Mouse (Mus musculus): ENCODE results near the gene Gm9508. TPM values are rescaled to one million over a fixed set of nuclear protein-coding genes. Genes with fewer than 3 reads are reported as not detected.
"Not testable (repeated sequence)": the region's sequence is repeated elsewhere in the genome, so short reads cannot be mapped to it uniquely, and the experiment has no call there.

The Gm9508 gene
- polyA plus RNA-seq (2014; fragmentation: Nextera tagmentation; extraction: Ambion mirVana): not detected in 2 replicates

GRCm38 (mm10) chr10:77697133-77697532 lies at the start of gene Gm9508:
Gene Gm9508, minus strand, starts transcription at chr10:77697233.
- Histone ChIP-seq H3K27ac (no peak within 1 kb of the TSS), H3K4me1 (replicated peaks; ENCODE audit: control insufficient read depth, insufficient read depth, low read length) (no peaks in the 10 kb centered on the region), H3K4me2 (replicated peaks) (no peak within 1 kb of the TSS), H3K9ac (no peak within 1 kb of the TSS), H3K9me3 (ENCODE audit: control insufficient read depth, low read length) (no peaks in the 10 kb centered on the region), H3K4me3 (replicated peaks; ENCODE audit: low read length) (no peak within 1 kb of the TSS), H3K36me3 (replicated peaks; ENCODE audit: control insufficient read depth, insufficient read depth) (no peaks in the 10 kb centered on the region), H3K27me3 (ENCODE audit: control insufficient read depth, insufficient read depth, low read length) (no peaks in the 10 kb centered on the region)
- ATAC-seq (ENCODE audit: low FRiP score) (no peak), DNase-seq (ENCODE audit: low spot score) (no peak)
- WGBS: 39% methylated on average over 4 of the region's 4 CpGs

GRCm38 (mm10) chr10:77741924-77742688 lies 45.1 kb upstream of the Gm9508 start, which contains the start of gene Gm18596:
Gene Gm18596, minus strand, starts transcription at chr10:77742638.
- 58% methylated on average over 4 of the region's 5 CpGs for WGBS
- H3K36me3 ChIP-seq (replicated peaks; ENCODE audit: control insufficient read depth, insufficient read depth); H3K27ac ChIP-seq; H3K9me3 ChIP-seq (ENCODE audit: control insufficient read depth, low read length); H3K4me1 ChIP-seq (replicated peaks; ENCODE audit: control insufficient read depth, insufficient read depth, low read length); H3K4me2 ChIP-seq (replicated peaks); H3K9ac ChIP-seq; DNase-seq (ENCODE audit: low spot score); H3K4me3 ChIP-seq (replicated peaks; ENCODE audit: low read length); ATAC-seq (ENCODE audit: low FRiP score); H3K27me3 ChIP-seq (ENCODE audit: control insufficient read depth, insufficient read depth, low read length): not testable (repeated sequence)

DNA sequence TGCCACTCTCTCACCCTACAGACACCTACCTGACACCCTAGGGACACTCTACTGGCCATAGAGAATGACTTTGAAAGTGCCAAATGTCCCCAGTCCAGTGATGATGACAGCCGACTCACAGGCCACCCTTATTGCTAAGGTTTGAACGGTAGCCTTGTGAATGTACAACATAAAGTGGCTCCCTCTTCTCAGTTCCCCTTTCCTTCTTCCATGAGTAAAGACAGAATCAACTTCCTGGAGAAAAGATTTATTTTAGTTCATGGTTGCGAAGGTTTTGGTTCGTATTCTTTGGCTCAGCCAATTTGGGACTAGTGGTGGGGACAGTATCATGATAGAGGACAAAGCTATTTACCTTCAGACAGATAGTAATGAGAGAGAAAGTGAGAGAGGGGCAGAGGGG lies 41.9 kb upstream of the Gm9508 start:
- Histone ChIP-seq H3K9me3 (ENCODE audit: control insufficient read depth, low read length) (peaks cover 4% of the 10 kb centered on the region; the same call in 1 of the 2 replicates), H3K36me3 (replicated peaks; ENCODE audit: control insufficient read depth, insufficient read depth) (no peaks in the 10 kb centered on the region), H3K4me2 (replicated peaks) (no peak overlapping the region), H3K27me3 (ENCODE audit: control insufficient read depth, insufficient read depth, low read length) (no peaks in the 10 kb centered on the region), H3K27ac (no peak overlapping the region), H3K9ac (no peak overlapping the region), H3K4me1 (replicated peaks; ENCODE audit: control insufficient read depth, insufficient read depth, low read length) (no peaks in the 10 kb centered on the region), H3K4me3 (replicated peaks; ENCODE audit: low read length) (no peak overlapping the region)
- ATAC-seq (ENCODE audit: low FRiP score): no peak
- no peak for DNase-seq (ENCODE audit: low spot score)
- WGBS: 90% methylated on average over 4 of the region's 4 CpGs

- Histone ChIP-seq H3K9ac (no peak overlapping the region), H3K4me2 (replicated peaks) (no peak overlapping the region), H3K27ac (no peak overlapping the region), H3K27me3 (ENCODE audit: control insufficient read depth, insufficient read depth, low read length) (no peaks in the 10 kb centered on the region), H3K9me3 (ENCODE audit: control insufficient read depth, low read length) (peaks cover 4% of the 10 kb centered on the region; the same call in 1 of the 2 replicates), H3K4me1 (replicated peaks; ENCODE audit: control insufficient read depth, insufficient read depth, low read length) (no peaks in the 10 kb centered on the region), H3K4me3 (replicated peaks; ENCODE audit: low read length) (no peak overlapping the region), H3K36me3 (replicated peaks; ENCODE audit: control insufficient read depth, insufficient read depth) (no peaks in the 10 kb centered on the region)
- DNase-seq (ENCODE audit: low spot score) (no peak), ATAC-seq (ENCODE audit: low FRiP score) (no peak)
- 94% methylated on average over 1 of the region's 1 CpGs for WGBS
Observed at GRCm38 (mm10) chr10:77735928-77736327, 38.9 kb upstream of the Gm9508 start.

DNA sequence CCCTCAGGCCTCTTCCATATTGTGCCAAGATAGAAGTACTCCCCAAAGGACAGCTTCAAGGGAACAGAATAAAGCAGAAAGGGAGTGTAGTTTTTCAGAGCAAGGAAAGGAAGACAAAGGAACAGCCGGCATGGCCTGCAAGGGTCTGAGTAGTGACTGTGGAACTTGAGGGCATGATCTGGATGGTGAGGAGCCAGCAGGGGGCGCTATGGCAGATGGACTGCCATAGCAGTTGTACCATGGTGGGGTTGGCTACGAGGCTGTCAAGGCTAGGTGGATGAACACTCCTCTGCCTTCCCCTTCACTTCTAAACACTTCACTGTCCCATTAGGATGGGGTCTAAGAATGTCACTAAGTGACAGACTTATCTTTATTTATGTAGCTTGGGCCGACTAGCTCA lies 32.2 kb upstream of the Gm9508 start:
- H3K27me3 ChIP-seq (ENCODE audit: control insufficient read depth, insufficient read depth, low read length): no peaks in the 10 kb centered on the region
- WGBS: 48% methylated on average over 4 of the region's 4 CpGs
- DNase-seq (ENCODE audit: low spot score) (no peak), ATAC-seq (ENCODE audit: low FRiP score) (no peak)
- no peaks in the 10 kb centered on the region for H3K9me3 ChIP-seq (ENCODE audit: control insufficient read depth, low read length)
- H3K4me3 ChIP-seq (replicated peaks; ENCODE audit: low read length): no peak overlapping the region
- H3K27ac ChIP-seq: no peak overlapping the region
- no peaks in the 10 kb centered on the region for H3K4me1 ChIP-seq (replicated peaks; ENCODE audit: control insufficient read depth, insufficient read depth, low read length)
- no peak overlapping the region for H3K4me2 ChIP-seq (replicated peaks)
- no peaks in the 10 kb centered on the region for H3K36me3 ChIP-seq (replicated peaks; ENCODE audit: control insufficient read depth, insufficient read depth)
- H3K9ac ChIP-seq: no peak overlapping the region

GRCm38 (mm10) chr10:77728280-77728679 lies 31.2 kb upstream of the Gm9508 start:
- Histone ChIP-seq H3K27ac (no peak overlapping the region), H3K9ac (no peak overlapping the region), H3K4me2 (replicated peaks) (no peak overlapping the region), H3K36me3 (replicated peaks; ENCODE audit: control insufficient read depth, insufficient read depth) (no peaks in the 10 kb centered on the region), H3K9me3 (ENCODE audit: control insufficient read depth, low read length) (no peaks in the 10 kb centered on the region), H3K4me3 (replicated peaks; ENCODE audit: low read length) (no peak overlapping the region), H3K27me3 (ENCODE audit: control insufficient read depth, insufficient read depth, low read length) (no peaks in the 10 kb centered on the region), H3K4me1 (replicated peaks; ENCODE audit: control insufficient read depth, insufficient read depth, low read length) (no peaks in the 10 kb centered on the region)
- ATAC-seq (ENCODE audit: low FRiP score): no peak
- WGBS: 68% methylated on average over 4 of the region's 4 CpGs
- no peak for DNase-seq (ENCODE audit: low spot score)

- WGBS: 29% methylated on average over 3 of the region's 3 CpGs
- ATAC-seq (ENCODE audit: low FRiP score): no peak
- Histone ChIP-seq H3K27ac (no peak within 1 kb of the TSS), H3K36me3 (replicated peaks; ENCODE audit: control insufficient read depth, insufficient read depth) (no peaks in the 10 kb centered on the region), H3K9me3 (ENCODE audit: control insufficient read depth, low read length) (no peaks in the 10 kb centered on the region), H3K4me2 (replicated peaks) (no peak within 1 kb of the TSS), H3K27me3 (ENCODE audit: control insufficient read depth, insufficient read depth, low read length) (no peaks in the 10 kb centered on the region), H3K9ac (no peak within 1 kb of the TSS), H3K4me1 (replicated peaks; ENCODE audit: control insufficient read depth, insufficient read depth, low read length) (no peaks in the 10 kb centered on the region), H3K4me3 (replicated peaks; ENCODE audit: low read length) (no peak within 1 kb of the TSS)
- no peak for DNase-seq (ENCODE audit: low spot score)
Observed at GRCm38 (mm10) chr10:77726186-77726585, 29.2 kb upstream of the Gm9508 start, which contains the start of gene Gm10100. Gene Gm10100, plus strand, starts transcription at chr10:77726486.

DNA sequence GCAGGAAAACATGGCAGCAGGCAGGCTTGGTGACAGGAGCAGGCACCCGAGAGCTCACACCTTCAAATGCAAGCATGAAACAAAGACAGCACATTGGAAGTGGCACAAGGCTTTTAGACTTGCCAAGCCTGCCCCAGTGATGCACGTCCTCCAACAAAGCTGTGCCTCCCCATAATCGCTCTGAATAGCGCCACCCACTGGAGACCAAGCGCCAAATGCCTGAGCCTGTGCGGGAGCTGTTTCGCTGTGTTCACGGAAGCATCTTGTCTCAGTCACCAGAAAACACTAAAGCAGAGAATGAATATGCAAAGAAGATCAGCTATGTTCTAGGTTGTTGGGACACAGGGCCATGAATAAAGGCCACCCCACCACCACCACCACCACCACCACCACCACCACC lies 27.8 kb upstream of the Gm9508 start:
- H3K27ac ChIP-seq: no peak overlapping the region
- no peak for ATAC-seq (ENCODE audit: low FRiP score)
- no peaks in the 10 kb centered on the region for H3K36me3 ChIP-seq (replicated peaks; ENCODE audit: control insufficient read depth, insufficient read depth)
- no peak overlapping the region for H3K4me3 ChIP-seq (replicated peaks; ENCODE audit: low read length)
- DNase-seq (ENCODE audit: low spot score): no peak
- H3K9ac ChIP-seq: no peak overlapping the region
- no peaks in the 10 kb centered on the region for H3K9me3 ChIP-seq (ENCODE audit: control insufficient read depth, low read length)
- no peaks in the 10 kb centered on the region for H3K27me3 ChIP-seq (ENCODE audit: control insufficient read depth, insufficient read depth, low read length)
- no peak overlapping the region for H3K4me2 ChIP-seq (replicated peaks)
- WGBS: 72% methylated on average over 8 of the region's 8 CpGs
- H3K4me1 ChIP-seq (replicated peaks; ENCODE audit: control insufficient read depth, insufficient read depth, low read length): no peaks in the 10 kb centered on the region

DNA sequence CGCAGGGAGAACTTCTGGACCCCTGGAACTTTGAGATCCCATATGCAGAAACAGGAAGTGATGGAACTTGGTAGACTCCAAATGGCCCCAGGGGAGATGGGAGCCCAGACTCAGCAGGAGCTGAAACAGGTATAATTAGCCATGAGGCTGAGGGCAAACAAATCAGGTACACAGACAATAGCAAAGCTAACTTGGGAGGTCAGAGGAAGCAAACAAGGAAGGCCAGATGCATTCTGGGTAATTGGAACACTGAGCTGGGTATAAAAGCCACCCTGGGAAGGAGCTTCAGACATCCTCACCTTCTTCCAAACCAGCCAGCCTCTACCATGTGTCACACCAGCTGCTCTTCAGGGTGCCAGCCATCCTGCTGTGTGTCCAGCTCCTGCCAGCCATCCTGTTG lies 23.3 kb upstream of the Gm9508 start, which contains the start of gene Krtap12-1:
Krtap12-1 (plus strand) TSS at position 301 of the 400 bp plus-strand sequence.
- H3K27me3 ChIP-seq (ENCODE audit: control insufficient read depth, insufficient read depth, low read length); H3K4me2 ChIP-seq (replicated peaks); H3K4me1 ChIP-seq (replicated peaks; ENCODE audit: control insufficient read depth, insufficient read depth, low read length); H3K4me3 ChIP-seq (replicated peaks; ENCODE audit: low read length); DNase-seq (ENCODE audit: low spot score); H3K9ac ChIP-seq; H3K27ac ChIP-seq; H3K9me3 ChIP-seq (ENCODE audit: control insufficient read depth, low read length); ATAC-seq (ENCODE audit: low FRiP score); H3K36me3 ChIP-seq (replicated peaks; ENCODE audit: control insufficient read depth, insufficient read depth): not testable (repeated sequence)
- WGBS: 90% methylated on average over 1 of the region's 1 CpGs

Measured in hindbrain, embryonic 14.5 days (tissue).